Mouse (Mus musculus) ovary, postnatal 10 days (tissue): ENCODE data around the gene Trit1.
A peak's percentile ranks its signal among the peaks of the same experiment; 100 is the strongest.
"Not testable (repeated sequence)": the region's sequence is repeated elsewhere in the genome, so short reads cannot be mapped to it uniquely, and the experiment has no call there.

Experiments
- DNase-seq: peaks from one replicate; pipeline ENCODE4 v3.0.0; 2022; ENCODE audit warnings: low spot score

Trit1 gene

GRCm38 (mm10) chr4:123016451-123016957 lies at the start of gene Trit1:
Gene Trit1 (plus strand): TSS chr4:123016597.
- peak; percentile 93 for DNase-seq

GRCm38 (mm10) chr4:122968106-122968505 lies 48.3 kb upstream of the Trit1 start:
- no peak for DNase-seq

GRCm38 (mm10) chr4:122971191-122971590 lies 45.2 kb upstream of the Trit1 start:
- no peak for DNase-seq

- no peak for DNase-seq
Measured at GRCm38 (mm10) chr4:122971646-122972045, 44.8 kb upstream of the Trit1 start.

- DNase-seq: no peak
Measured at GRCm38 (mm10) chr4:122972056-122972455, 44.3 kb upstream of the Trit1 start.

- DNase-seq: no peak
Measured at GRCm38 (mm10) chr4:122974976-122975520, 41.3 kb upstream of the Trit1 start.

- no peak for DNase-seq
Measured at GRCm38 (mm10) chr4:122976885-122977284, 39.5 kb upstream of the Trit1 start.

GRCm38 (mm10) chr4:122978850-122979249 lies 37.5 kb upstream of the Trit1 start:
- DNase-seq: no peak

- DNase-seq: no peak
Measured at GRCm38 (mm10) chr4:122979826-122980225, 36.6 kb upstream of the Trit1 start.

- DNase-seq: no peak
Measured at GRCm38 (mm10) chr4:122980684-122981083, 35.7 kb upstream of the Trit1 start.

GRCm38 (mm10) chr4:122981238-122981637 lies 35.2 kb upstream of the Trit1 start:
- no peak for DNase-seq

GRCm38 (mm10) chr4:122981930-122982329 lies 34.5 kb upstream of the Trit1 start:
- DNase-seq: no peak

- no peak for DNase-seq
Measured at GRCm38 (mm10) chr4:122982537-122982936, 33.9 kb upstream of the Trit1 start.

GRCm38 (mm10) chr4:122983486-122984261 lies 32.7 kb upstream of the Trit1 start:
- no peak for DNase-seq

- DNase-seq: no peak
Measured at GRCm38 (mm10) chr4:122985110-122985509, 31.3 kb upstream of the Trit1 start.

GRCm38 (mm10) chr4:122987421-122987820 lies 29.0 kb upstream of the Trit1 start:
- DNase-seq: no peak

- not testable (repeated sequence) for DNase-seq
Measured at GRCm38 (mm10) chr4:122988004-122988403, 28.4 kb upstream of the Trit1 start.

GRCm38 (mm10) chr4:122991177-122991576 lies 25.2 kb upstream of the Trit1 start:
- no peak for DNase-seq

- no peak for DNase-seq
Measured at GRCm38 (mm10) chr4:122992276-122992675, 24.1 kb upstream of the Trit1 start.

- peak; percentile 70 for DNase-seq
Measured at GRCm38 (mm10) chr4:122995404-122996220, 20.8 kb upstream of the Trit1 start, which contains the start of gene Mycl. Gene Mycl (plus strand): TSS chr4:122995652.

- peak; percentile 30 for DNase-seq
Measured at GRCm38 (mm10) chr4:122996221-122996617, 20.2 kb upstream of the Trit1 start.

- DNase-seq: peak; percentile 24
Measured at GRCm38 (mm10) chr4:122996618-122997381, 19.6 kb upstream of the Trit1 start.
